Mouse (Mus musculus) left cerebral cortex, postnatal 4 days (tissue): ENCODE measurements around the gene Fbxl15. TPM values are rescaled to one million over a fixed set of nuclear protein-coding genes. Genes with fewer than 3 reads are reported as not detected.

Source experiments
- DNase-seq: peaks from one replicate; pipeline ENCODE4 v3.0.0-alpha.2; 2022
- intact Hi-C: fragments of 180-260 bp; cut with DNase I; formaldehyde crosslinking; loops from one replicate; pipeline ENCODE4 v1.15.1; 2025
- total RNA-seq, 2 experiments: library from RNA; stranded (reverse); gene quantifications; 2 replicates each; pipeline ENCODE4 v1.2.3; 2021

Fbxl15 gene
- total RNA-seq, 2 experiments from 2014 or later: 22.3 to 23.4 TPM

DNA sequence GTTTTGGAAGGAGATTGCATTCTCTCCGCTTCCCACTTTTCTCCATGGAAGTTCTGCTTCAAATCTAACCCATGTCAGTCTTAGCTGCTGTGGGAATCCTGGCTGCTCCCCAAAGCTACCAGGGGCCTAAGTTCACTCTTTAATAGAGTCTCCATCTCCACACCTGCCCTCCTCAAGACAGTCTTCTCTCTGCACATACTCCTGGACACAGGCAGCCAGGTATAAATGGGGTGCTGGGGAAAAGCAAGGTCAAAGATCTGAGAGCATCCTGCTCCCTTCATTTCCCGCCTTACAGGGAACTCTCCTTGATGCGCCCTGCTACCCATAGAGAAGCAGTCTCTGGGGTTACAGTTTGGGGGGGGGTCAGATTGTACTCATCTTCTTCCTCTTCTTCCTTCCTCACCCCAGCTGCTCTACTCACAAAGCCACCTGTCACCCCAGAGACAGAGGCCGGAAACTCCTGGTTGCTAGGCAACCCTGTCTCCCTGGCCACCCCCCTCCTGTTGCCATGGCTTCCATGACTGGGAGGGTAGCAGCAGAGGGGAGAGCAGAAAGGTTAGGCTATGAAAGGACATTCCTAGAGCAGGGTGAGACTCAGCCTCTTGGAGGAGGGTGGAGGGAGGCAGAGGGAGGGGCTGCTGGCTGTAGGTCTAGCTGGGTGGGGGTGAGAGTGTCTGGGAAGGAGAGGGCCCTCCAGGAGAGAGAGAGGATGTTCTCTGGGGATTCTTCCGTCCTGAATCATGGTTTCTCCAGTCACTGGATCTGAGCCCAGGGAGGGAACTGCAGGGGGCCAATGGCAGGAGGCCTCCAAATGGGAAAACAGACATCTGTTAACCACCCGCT lies 6.7 kb upstream of the Fbxl15 start:
- intact Hi-C loops: no loop called here
- peak; percentile 68 for DNase-seq

GRCm38 (mm10) chr19:46322144-46322995 lies 5.6 kb upstream of the Fbxl15 start:
- no peak for DNase-seq
- intact Hi-C loops: no loop called here

DNA sequence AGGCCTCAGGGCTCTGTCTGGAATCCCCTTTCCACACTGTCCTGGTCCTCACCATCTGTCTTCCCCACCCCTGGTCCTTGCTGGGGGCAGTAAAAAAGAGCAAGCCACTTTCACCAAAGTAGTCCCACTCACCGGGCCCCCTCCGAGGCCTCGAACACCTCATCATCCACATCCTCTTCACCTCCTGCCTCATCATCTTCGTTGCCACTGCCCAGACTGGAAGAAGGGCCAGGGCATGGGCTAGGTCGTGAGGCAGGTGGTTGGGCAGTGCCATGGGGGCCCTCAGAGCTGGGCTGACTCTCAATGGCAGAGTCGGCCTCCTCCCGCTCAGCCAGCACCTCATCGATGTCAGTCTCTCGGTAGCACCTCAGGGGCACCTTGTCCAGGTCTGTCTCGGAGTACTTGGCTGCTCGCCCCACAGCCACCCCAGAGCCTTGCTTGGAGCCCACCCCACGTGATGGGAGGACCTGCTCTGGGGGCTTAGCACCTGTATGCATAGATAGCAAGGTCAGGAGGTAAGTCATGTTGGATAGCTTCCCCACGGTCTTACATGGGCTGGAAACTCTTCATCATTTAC lies 4.9 kb upstream of the Fbxl15 start:
- no peak for DNase-seq
- intact Hi-C loops: no loop called here

- DNase-seq: no peak
- intact Hi-C loops: no loop called here
Observed at GRCm38 (mm10) chr19:46323716-46324115, 4.3 kb upstream of the Fbxl15 start.

GRCm38 (mm10) chr19:46324366-46324765 lies 3.6 kb upstream of the Fbxl15 start:
- intact Hi-C loops: no loop called here
- no peak for DNase-seq

DNA sequence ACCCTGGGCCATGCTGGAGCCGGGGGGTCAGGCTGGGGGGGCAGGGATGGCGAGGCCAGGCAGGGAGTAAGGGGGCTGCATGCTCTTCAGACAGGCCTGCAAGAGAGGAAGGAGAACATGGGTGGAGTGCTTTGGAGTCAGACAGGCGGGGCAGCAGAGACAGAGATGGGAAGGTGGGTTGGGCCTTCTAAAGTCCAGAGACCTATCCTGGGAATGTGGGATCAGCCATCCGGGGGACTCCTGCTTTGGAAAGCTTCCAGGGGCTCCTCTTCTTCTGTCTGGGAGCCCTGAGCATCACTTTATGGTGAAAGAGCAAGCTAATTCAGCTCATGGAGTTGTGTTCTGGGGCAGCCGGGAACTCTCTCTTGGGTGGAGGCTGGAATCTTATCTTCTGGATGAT lies 3.1 kb upstream of the Fbxl15 start:
- intact Hi-C loops: no loop called here
- no peak for DNase-seq

DNA sequence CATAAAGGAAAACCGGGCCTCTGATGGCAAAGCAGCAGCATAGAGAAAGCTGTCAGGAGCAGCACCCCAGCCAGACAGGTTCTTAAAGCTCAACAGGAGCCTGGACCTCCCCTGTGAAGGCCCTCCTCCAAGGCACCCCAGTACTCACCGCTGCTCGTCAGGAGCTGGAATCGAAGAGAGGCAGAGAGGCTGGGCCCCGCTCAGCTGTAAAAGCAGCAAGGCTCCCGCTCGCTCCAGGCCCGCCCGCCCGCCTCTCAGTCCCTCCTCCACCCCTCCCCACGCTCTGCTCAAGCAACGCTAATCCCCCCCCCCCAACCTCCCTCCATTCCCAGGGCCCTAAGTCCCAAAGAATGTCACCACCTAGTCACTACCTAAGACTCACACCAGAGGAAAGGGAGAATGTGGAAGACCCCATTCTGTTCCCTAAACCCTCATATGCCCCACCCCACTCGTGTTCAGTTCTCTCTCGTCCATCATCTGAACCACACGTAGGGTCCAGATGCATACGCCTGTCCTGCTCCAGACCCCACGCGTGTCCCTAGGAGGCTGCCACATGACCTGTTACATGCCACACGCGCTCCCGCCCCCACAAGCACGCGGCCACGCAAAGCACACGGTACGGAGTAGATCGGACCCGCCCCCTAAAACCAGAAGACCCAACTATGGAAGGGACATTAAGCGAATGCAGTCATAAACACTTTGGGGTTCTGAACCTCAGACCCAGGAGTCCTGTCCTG lies 1.8 kb upstream of the Fbxl15 start:
- no peak for DNase-seq
- intact Hi-C loops: no loop called here

- peak; percentile 79 for DNase-seq
- intact Hi-C loops: no loop called here
Observed at GRCm38 (mm10) chr19:46326756-46327305, 1.2 kb upstream of the Fbxl15 start, which contains the start of gene Psd. Gene Psd (minus strand): TSS chr19:46327156.

DNA sequence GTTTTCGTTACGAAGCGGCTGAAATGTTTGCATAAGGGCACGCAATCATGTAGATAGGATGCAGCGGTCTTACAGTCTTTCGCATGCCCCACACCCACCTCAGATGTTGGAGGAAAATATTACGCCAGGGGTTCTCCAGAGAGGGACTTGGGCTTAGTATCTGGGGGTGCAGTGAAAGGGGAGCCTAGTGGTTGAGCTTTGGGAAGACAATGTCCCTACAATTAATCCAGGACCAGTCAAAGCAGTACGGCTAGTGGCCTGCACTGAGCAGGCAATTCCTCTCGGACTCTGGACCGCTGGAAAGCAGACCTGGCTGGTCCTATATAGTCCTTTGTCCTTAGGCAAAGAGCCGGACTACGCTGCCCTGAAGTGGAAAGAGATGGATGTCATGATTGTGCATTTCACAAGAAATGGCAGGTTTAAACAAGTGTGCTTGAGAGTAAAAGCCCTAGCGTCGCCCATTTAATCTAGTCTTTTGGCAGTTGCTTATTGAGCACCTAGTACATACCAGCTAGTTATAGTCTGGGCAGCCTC lies 386 bp upstream of the Fbxl15 start:
- intact Hi-C loops: no loop called here
- DNase-seq: no peak

GRCm38 (mm10) chr19:46329031-46329641 lies 1.2 kb downstream of the Fbxl15 start:
- peak; percentile 53 for DNase-seq
- intact Hi-C loops: no loop called here

DNA sequence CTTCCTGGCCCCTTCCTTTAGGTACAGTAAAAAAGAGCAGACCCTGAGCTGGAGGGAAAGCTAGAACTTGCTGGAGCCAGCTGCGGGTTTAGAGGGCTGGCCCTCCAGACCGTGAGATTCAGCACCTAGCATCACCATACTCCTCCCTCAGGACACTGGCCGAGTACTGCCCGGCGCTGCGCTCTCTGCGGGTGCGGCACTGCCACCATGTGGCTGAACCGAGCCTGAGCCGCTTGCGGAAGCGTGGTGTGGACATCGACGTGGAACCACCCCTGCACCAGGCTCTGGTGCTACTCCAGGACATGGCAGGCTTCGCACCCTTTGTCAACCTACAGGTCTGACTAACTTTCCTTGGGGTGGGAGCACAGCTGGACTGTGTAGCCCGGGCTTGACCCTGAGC lies 2.0 kb downstream of the Fbxl15 start:
- intact Hi-C loops: no loop called here
- peak; percentile 78 for DNase-seq

GRCm38 (mm10) chr19:46330696-46331095 lies 2.7 kb downstream of the Fbxl15 start:
- DNase-seq: no peak
- intact Hi-C loops: no loop called here

- no peak for DNase-seq
- intact Hi-C loops: no loop called here
Observed at GRCm38 (mm10) chr19:46331326-46331725, 3.3 kb downstream of the Fbxl15 start.

DNA sequence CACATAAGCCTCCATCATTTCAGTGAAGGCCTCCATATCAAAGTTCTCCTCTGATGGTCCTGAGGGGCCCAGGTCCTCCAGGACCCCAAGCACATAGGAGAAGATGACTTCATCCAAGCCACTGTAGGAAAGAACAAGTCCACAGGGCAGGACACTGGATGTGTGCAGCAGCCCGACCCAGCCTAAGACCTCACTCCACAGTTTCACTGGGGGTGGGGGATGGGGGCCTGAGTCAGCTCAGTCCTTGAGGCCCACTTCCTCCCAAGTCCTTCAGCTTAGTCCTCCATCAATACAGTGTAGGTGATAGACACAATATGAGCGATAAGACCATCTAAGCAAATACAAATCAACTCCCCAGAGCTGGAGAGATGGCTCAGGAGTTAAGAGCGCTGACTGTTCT lies 4.0 kb downstream of the Fbxl15 start:
- DNase-seq: no peak
- intact Hi-C loops: no loop called here

DNA sequence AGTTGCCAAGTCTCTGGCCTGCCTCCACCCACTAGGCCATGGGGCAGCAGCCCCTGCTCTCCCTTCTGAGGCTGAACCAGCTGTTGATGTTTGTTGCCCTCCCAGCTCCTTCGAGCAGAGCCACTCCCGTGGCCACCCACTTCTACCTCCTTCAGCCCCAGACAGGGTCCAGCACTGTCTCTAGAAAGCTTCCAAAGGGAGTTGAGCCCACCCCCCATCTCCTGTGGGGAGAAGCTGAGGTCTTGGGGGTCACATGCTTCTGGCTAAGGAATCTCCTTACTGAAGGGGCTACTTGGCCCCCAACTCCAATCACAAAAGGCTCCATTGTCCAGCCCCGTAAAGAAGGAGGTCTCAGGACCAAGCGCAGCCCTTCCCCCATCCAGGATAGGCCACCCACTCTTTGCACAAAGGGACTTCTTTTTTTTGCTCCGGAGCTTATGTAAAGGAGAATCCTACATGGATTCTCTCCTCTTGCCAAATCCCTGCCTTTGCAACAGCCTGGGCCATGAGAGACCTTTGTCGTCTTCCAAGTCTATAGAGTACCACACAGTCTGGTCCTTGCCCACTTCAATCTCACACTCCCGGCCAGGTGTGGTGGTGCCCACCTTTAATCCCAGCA lies 4.8 kb downstream of the Fbxl15 start:
- intact Hi-C loops: no loop called here
- no peak for DNase-seq

GRCm38 (mm10) chr19:46333906-46334305 lies 5.9 kb downstream of the Fbxl15 start:
- intact Hi-C loops: no loop called here
- DNase-seq: peak; percentile 69

- intact Hi-C loops: no loop called here
Observed at GRCm38 (mm10) chr19:46337719-46338330, 9.8 kb downstream of the Fbxl15 start.

GRCm38 (mm10) chr19:46338331-46338936 lies 10.4 kb downstream of the Fbxl15 start, which contains the start of gene Cuedc2:
Gene Cuedc2 (minus strand): TSS chr19:46338702.
- DNase-seq: peak; percentile 97
- intact Hi-C loops: no loop called here

More at GRCm38 (mm10) chr19:46337719-46338330, 9.8 kb downstream of the Fbxl15 start:
- DNase-seq: no peak
